Mouse (Mus musculus): ENCODE measurements around the gene Serpinf2. TPM values are rescaled to one million over a fixed set of nuclear protein-coding genes. Genes with fewer than 3 reads are reported as not detected.
"Not testable (repeated sequence)": the region's sequence is repeated elsewhere in the genome, so short reads cannot be mapped to it uniquely, and the experiment has no call there.

Gene Serpinf2
- polyA plus RNA-seq, 1 experiment: 126 TPM

DNA sequence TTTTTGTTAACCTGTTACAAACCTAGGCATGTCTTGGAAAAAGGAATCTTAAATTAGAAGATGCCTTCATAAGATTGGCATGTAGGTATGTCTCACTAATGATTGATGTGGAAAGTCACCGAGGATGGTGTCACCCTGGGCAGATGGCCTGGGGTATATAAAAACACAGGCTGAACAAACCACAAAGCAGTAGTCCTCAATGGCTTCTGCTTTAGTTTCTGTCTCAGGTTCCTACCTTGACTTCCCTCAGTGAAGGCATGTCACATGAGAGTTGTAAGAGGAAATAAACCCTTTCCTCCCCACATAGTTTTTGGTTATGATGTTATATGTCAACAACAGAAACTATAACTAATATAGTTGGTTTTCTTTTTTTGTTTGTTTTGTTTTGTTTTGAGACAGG, 43.8 kb downstream of the Serpinf2 start:
- no peak overlapping the region for H3K27ac ChIP-seq (ENCODE audit: insufficient read depth, low read depth, low read length)
- TF ChIP-seq CTCF (conservative IDR thresholded peaks at IDR 0.05; ENCODE audit: insufficient read depth, insufficient read length, low read depth, low read length) (no peak), POLR2A (IDR thresholded peaks at IDR 0.05; ENCODE audit: low read depth, low read length) (no peak)
- H3K27me3 ChIP-seq (replicated peaks; ENCODE audit: control insufficient read depth, insufficient read depth, low read length): no peaks in the 10 kb centered on the region
- H3K4me3 ChIP-seq (ENCODE audit: insufficient read depth, low read depth, low read length): no peak overlapping the region
- no peaks in the 10 kb centered on the region for H3K4me1 ChIP-seq (ENCODE audit: control insufficient read depth, insufficient read depth, low read length)
- DNase-seq: no peak
- 43% methylated on average over 1 of the region's 1 CpGs for WGBS
- H3K36me3 ChIP-seq (ENCODE audit: control insufficient read depth, insufficient read depth, low read length): no peaks in the 10 kb centered on the region

DNA sequence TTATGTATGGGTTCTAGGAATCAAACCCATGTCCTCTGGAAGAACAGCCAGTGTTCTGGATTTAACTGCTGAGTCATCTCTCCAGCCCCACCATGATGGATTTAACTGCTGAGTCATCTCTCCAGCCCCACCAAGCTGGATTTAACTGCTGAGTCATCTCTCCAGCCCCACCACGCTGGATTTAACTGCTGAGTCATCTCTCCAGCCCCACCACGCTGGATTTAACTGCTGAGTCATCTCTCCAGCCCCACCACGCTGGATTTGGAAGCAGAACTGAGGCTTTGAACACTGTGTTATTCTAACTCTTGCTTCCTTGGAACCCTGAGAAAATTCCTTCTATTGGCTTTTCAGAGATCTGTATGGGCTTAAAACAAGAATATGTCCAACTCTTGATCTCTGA, 55.9 kb downstream of the Serpinf2 start:
- H3K27ac ChIP-seq (ENCODE audit: insufficient read depth, low read depth, low read length); H3K4me1 ChIP-seq (ENCODE audit: control insufficient read depth, insufficient read depth, low read length); DNase-seq; H3K4me3 ChIP-seq (ENCODE audit: insufficient read depth, low read depth, low read length); H3K36me3 ChIP-seq (ENCODE audit: control insufficient read depth, insufficient read depth, low read length); H3K27me3 ChIP-seq (replicated peaks; ENCODE audit: control insufficient read depth, insufficient read depth, low read length): not testable (repeated sequence)
- WGBS: 35% methylated on average over 3 of the region's 3 CpGs

Other genes starting within 250 kb of the Serpinf2 start
- 40.2 and 46.7 TPM in 2 replicates for gene Dph1, start 248.3 kb downstream of the Serpinf2 start, polyA plus RNA-seq (2012; rRNA removed)
- 11.3 and 12.7 TPM in 2 replicates for gene Rtn4rl1, start 245.8 kb downstream of the Serpinf2 start, polyA plus RNA-seq (2012; rRNA removed)
- gene Rpa1, start 91.3 kb downstream of the Serpinf2 start, polyA plus RNA-seq (2012; rRNA removed): 17.0 and 21.3 TPM in 2 replicates
- gene Smyd4, start 91.2 kb downstream of the Serpinf2 start, polyA plus RNA-seq (2012; rRNA removed): 7.1 and 7.2 TPM in 2 replicates
- 17.2 and 29.9 TPM in 2 replicates for gene Serpinf1, start 16.9 kb downstream of the Serpinf2 start, polyA plus RNA-seq (2012; rRNA removed)
- gene Wdr81, start 15.1 kb upstream of the Serpinf2 start, polyA plus RNA-seq (2012; rRNA removed): 17.7 and 21.0 TPM in 2 replicates
- 14.2 and 14.6 TPM in 2 replicates for gene Tlcd2, start 22.1 kb upstream of the Serpinf2 start, polyA plus RNA-seq (2012; rRNA removed)
- gene Prpf8, start 47.2 kb upstream of the Serpinf2 start, polyA plus RNA-seq (2012; rRNA removed): 88.0 and 92.7 TPM in 2 replicates
- gene Rilp, start 70.5 kb upstream of the Serpinf2 start, polyA plus RNA-seq (2012; rRNA removed): 19.3 and 19.8 TPM in 2 replicates
- 13.3 and 17.3 TPM in 2 replicates for gene Scarf1, start 73.9 kb upstream of the Serpinf2 start, polyA plus RNA-seq (2012; rRNA removed)
- 148 and 174 TPM in 2 replicates for gene Slc43a2, start 92.1 kb upstream of the Serpinf2 start, polyA plus RNA-seq (2012; rRNA removed)
- 43.8 and 60.3 TPM in 2 replicates for gene Pitpna, start 148.5 kb upstream of the Serpinf2 start, polyA plus RNA-seq (2012; rRNA removed)
- gene Inpp5k, start 191.4 kb upstream of the Serpinf2 start, polyA plus RNA-seq (2012; rRNA removed): 69.1 and 71.5 TPM in 2 replicates
- 88.9 and 99.7 TPM in 2 replicates for gene Myo1c, start 210.9 kb upstream of the Serpinf2 start, polyA plus RNA-seq (2012; rRNA removed)
- gene Crk, start 239.7 kb upstream of the Serpinf2 start, polyA plus RNA-seq (2012; rRNA removed): 48.4 and 62.4 TPM in 2 replicates

Measured in kidney, adult 2 months (tissue).